Mouse (Mus musculus) forebrain, embryonic 14.5 days (tissue): ENCODE results near the gene Rnf185. TPM values are rescaled to one million over a fixed set of nuclear protein-coding genes. Genes with fewer than 3 reads are reported as not detected.
A peak's percentile ranks its signal among the peaks of the same experiment; 100 is the strongest.

Source experiments
- ATAC-seq: fragments of 200-750 bp; cut with Nextera tagmentation; 2 replicates; pipeline ENCODE4 v1.8.0; 2017; ENCODE audit warnings: mild to moderate bottlenecking, moderate library complexity
- DNase-seq: peaks from one replicate; pipeline ENCODE4 v3.0.0-alpha.2; 2015; ENCODE audit warnings: low spot score
- H3K27ac ChIP-seq: fragments of 300-500 bp; sonication (generic); 2 replicates; pipeline ENCODE4 v1.5.1; 2014; ENCODE audit warnings: low read depth, mild to moderate bottlenecking, control low read depth, low read length, moderate library complexity
- H3K27me3 ChIP-seq: fragments of 300-500 bp; sonication (generic); replicated peaks from 2 replicates; pipeline ENCODE4 v1.6.1; 2014; ENCODE audit warnings: low read length, control low read depth, mixed read lengths; ENCODE audit not compliant: control insufficient read depth, insufficient read depth
- H3K36me3 ChIP-seq: fragments of 300-500 bp; sonication (generic); 2 replicates; pipeline ENCODE4 v1.6.1; 2014; ENCODE audit warnings: low read length, control low read depth; ENCODE audit not compliant: control insufficient read depth, insufficient read depth
- H3K4me1 ChIP-seq: fragments of 300-500 bp; sonication (generic); 2 replicates; pipeline ENCODE4 v1.6.1; 2014; ENCODE audit warnings: antibody characterized with exemption, low read length, control low read depth; ENCODE audit not compliant: control insufficient read depth, insufficient read depth
- H3K4me2 ChIP-seq: fragments of 300-500 bp; sonication (generic); 2 replicates; pipeline ENCODE4 v1.6.1; 2014; ENCODE audit warnings: mild to moderate bottlenecking, control low read depth, low read length
- H3K4me3 ChIP-seq: fragments of 300-500 bp; sonication (generic); 2 replicates; pipeline ENCODE4 v1.5.1; 2014; ENCODE audit warnings: low read depth, low read length, control low read depth
- H3K9ac ChIP-seq: fragments of 300-500 bp; sonication (generic); 2 replicates; pipeline ENCODE4 v1.6.1; 2014; ENCODE audit warnings: mild to moderate bottlenecking, low read length, control low read depth, moderate library complexity
- H3K9me3 ChIP-seq: fragments of 300-500 bp; sonication (generic); replicated peaks from 2 replicates; pipeline ENCODE4 v1.6.1; 2016; ENCODE audit warnings: low read length, control low read depth, mixed read lengths; ENCODE audit not compliant: control insufficient read depth
- WGBS: fragments of 180-500 bp; shearing (Covaris S2); extraction: QIAGEN DNeasy Blood & Tissue Kit; methylation state at CpG from one replicate; pipeline ENCODE4 v1.1.7; 2014; 5-methylcytosine and 5-hydroxymethylcytosine counted together
- polyA plus RNA-seq: library from polyadenylated mRNA; unstranded; fragments of >200 nt; fragmentation: Nextera tagmentation; extraction: Ambion mirVana; gene quantifications from 2 replicates; pipeline ENCODE4 v1.2.1, GENCODE M21; 2014

Rnf185 gene
- polyA plus RNA-seq, 1 experiment from 2014 or later: 56.2 TPM

DNA sequence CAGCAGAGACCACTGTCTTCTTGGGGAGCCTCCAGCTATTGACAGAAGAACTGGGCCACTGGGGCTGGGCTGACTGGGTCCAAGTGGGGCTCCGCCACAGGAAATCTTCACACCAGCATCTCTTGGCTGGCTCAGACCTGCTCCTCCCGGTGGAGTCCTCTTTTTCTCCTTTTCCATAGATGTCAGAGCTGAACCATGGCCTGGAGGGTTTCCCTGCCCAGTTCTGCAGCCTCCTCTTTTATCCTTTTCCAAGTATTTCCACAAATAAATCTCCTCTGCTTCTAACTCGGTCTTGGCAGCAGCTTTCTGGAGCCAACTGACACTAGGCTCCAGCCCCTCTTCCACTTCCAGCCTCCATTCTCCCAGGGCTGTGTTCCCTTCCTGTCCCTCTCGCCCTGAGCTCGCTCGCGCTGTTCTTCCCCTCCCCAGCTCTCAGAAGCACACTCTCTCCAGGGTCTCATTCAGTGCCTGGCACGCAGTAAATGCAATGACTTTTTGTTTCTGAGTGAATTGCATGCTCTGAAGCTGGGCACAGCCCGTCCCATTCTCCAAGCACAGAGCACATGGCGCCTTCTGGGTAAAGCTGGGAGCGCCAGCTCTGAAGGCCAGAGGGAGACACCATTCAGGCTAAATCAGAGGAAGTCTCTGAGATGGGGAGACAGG is 31.9 kb upstream of the Rnf185 start:
- no peak for ATAC-seq
- WGBS: 53% methylated on average over 11 of the region's 11 CpGs
- H3K4me2 ChIP-seq: no peak overlapping the region
- no peaks in the 10 kb centered on the region for H3K36me3 ChIP-seq
- DNase-seq: peak; percentile 3
- H3K4me1 ChIP-seq: no peaks in the 10 kb centered on the region
- H3K27ac ChIP-seq: no peak overlapping the region
- no peaks in the 10 kb centered on the region for H3K9me3 ChIP-seq
- H3K4me3 ChIP-seq: no peak overlapping the region
- H3K9ac ChIP-seq: no peak overlapping the region
- H3K27me3 ChIP-seq: no peaks in the 10 kb centered on the region

DNA sequence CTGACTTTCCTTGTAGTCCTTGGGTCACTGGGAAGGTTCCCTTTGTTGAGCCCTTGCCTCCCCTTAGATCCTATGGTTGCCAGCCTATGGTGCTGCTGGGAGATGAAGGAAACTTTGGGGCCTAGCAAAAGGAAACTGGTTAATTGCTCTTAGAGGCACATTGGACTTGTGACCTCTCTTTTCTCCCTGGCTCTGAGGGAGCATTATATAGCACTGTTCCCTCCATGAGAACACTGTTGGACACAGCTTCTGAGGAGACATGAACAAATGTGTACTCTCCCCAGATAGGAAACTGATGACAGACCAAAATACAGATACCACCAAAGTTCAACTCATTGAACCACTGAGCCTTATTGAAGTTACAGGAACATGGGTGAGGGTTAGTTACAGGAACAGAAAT is 23.3 kb upstream of the Rnf185 start:
- Histone ChIP-seq H3K9ac (no peak overlapping the region), H3K4me3 (no peak overlapping the region), H3K4me1 (no peaks in the 10 kb centered on the region), H3K27ac (no peak overlapping the region), H3K36me3 (no peaks in the 10 kb centered on the region), H3K4me2 (no peak overlapping the region), H3K9me3 (no peaks in the 10 kb centered on the region), H3K27me3 (no peaks in the 10 kb centered on the region)
- ATAC-seq (no peak), DNase-seq (no peak)

DNA sequence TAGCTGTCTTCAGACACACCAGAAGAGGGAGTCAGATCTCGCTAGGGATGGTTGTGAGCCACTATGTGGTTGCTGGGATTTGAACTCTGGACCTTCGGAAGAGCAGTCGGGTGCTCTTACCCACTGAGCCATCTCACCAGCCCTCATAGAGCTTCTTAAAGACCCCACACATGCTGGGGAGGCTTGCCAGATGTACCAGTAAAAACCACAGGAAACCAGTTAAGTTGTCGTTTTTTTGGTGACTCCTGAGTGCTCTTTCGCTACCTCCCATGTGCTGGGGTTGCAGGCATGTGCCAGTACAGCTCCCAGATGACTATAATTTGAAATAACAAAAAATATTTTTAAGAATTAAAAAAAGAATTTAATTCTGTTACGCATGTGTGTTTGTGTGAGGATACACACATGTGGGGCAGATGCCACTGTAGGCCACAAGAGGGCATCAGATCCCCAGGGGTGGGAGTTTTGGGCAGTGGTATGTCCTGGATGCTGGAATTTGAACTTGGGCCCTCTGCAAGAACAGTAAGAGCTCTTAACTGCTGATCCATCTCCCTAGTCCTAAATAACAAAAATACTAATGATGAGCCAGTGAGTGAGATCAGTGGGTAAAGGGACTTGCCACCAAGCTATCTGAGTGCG is 22.4 kb upstream of the Rnf185 start:
- H3K4me3 ChIP-seq: no peak overlapping the region
- H3K9me3 ChIP-seq: no peaks in the 10 kb centered on the region
- H3K27ac ChIP-seq: no peak overlapping the region
- H3K36me3 ChIP-seq: no peaks in the 10 kb centered on the region
- no peak overlapping the region for H3K9ac ChIP-seq
- DNase-seq (no peak), ATAC-seq (no peak)
- no peak overlapping the region for H3K4me2 ChIP-seq
- no peaks in the 10 kb centered on the region for H3K27me3 ChIP-seq
- no peaks in the 10 kb centered on the region for H3K4me1 ChIP-seq
- 89% methylated on average over 7 of the region's 7 CpGs for WGBS

DNA sequence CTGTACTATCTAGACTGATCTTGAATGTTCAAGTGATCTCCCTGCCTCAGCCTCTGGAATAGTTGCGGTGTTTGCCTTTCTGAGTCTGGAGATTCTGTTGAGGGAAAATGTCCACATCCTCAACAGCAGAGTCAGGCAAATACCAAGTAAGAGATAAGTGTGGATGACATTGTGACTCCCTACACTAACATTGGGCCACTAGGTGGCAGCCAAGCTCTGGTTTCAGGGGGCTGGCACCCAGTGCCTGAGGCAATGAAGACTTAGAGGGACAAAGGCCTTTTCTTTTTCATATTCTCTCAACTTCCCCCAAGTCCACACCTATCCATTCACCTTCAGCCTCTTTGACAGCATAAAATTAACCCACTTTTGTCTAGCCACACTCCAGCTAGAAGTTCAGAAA is 20.3 kb upstream of the Rnf185 start:
- Histone ChIP-seq H3K27ac (no peak overlapping the region), H3K27me3 (no peaks in the 10 kb centered on the region), H3K36me3 (no peaks in the 10 kb centered on the region), H3K4me1 (no peaks in the 10 kb centered on the region), H3K4me3 (no peak overlapping the region), H3K9me3 (no peaks in the 10 kb centered on the region), H3K9ac (no peak overlapping the region), H3K4me2 (no peak overlapping the region)
- DNase-seq: peak; percentile 91
- peak; percentile 72; the same call in 1 of the 2 replicates for ATAC-seq
- WGBS: 20% methylated on average over 1 of the region's 1 CpGs

DNA sequence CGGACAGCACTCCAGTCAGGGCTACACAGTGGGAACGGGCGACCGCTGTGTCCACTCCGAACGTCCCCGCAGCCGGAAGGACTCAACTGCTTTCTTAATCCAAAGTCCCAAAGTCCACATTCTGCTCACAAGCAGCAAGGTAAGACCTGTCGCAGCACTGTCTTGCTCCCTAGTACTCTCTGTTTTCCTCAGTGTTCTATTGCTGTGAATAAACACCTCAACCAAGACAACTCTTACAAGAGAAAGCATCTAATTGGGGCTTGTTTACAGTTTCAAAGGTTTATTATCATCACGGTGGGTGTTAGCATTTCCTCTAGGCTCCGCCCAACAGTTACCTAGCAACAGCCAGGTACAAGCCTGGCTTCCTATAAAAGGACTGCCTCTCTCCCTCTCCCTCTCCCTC is 19.3 kb upstream of the Rnf185 start:
- Histone ChIP-seq H3K4me1 (no peaks in the 10 kb centered on the region), H3K9ac (no peak overlapping the region), H3K9me3 (no peaks in the 10 kb centered on the region), H3K4me3 (no peak overlapping the region), H3K27me3 (no peaks in the 10 kb centered on the region), H3K36me3 (no peaks in the 10 kb centered on the region), H3K4me2 (no peak overlapping the region), H3K27ac (no peak overlapping the region)
- 21% methylated on average over 11 of the region's 11 CpGs for WGBS
- DNase-seq: no peak
- ATAC-seq: no peak

DNA sequence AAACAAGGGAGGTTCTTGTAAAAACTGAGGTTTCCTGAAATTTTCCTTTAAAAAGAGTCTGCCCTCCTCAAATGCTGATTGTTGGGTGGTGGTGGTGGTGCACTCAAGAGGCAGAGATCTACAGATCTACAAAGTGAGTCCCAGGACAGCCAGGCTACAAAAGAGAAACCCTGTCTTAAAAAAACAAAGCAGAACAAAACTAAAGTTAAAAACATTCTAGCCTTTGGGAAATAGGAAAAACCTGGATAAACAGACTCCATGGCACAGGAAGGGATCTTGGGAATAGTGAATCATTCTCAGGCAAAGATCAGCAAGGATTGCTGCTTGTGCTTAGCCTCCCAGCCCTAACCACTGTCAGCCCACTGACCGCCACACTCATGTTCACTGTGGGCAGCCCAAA is 10.7 kb upstream of the Rnf185 start:
- ATAC-seq (no peak), DNase-seq (no peak)
- Histone ChIP-seq H3K4me3 (no peak overlapping the region), H3K9me3 (no peaks in the 10 kb centered on the region), H3K27ac (no peak overlapping the region), H3K9ac (no peak overlapping the region), H3K36me3 (no peaks in the 10 kb centered on the region), H3K27me3 (no peaks in the 10 kb centered on the region), H3K4me1 (no peaks in the 10 kb centered on the region), H3K4me2 (no peak overlapping the region)
- 93% methylated on average over 1 of the region's 1 CpGs for WGBS

DNA sequence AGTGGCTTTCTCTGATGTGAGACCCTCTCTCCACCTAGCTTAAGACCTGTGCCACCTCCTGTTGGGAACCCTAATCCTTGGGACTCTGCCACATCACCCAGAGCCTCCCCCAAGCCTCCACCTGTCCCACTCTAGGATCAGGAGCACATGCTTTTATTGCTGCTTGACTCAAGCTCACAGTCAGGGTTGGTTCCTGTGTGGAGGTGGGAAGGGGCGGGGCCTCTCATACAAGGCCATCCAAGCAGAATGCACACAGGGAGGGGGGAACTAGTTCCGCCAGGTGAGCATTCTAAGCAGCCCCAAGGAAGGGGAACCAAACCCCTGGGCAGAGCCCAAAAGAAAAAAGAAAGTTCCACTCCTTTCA is 6.9 kb upstream of the Rnf185 start:
- Histone ChIP-seq H3K4me2 (no peak overlapping the region), H3K9me3 (no peaks in the 10 kb centered on the region), H3K9ac (no peak overlapping the region), H3K27me3 (no peaks in the 10 kb centered on the region), H3K36me3 (peaks cover 4% of the 10 kb centered on the region; the same call in 1 of the 2 replicates), H3K4me1 (no peaks in the 10 kb centered on the region), H3K27ac (no peak overlapping the region), H3K4me3 (no peak overlapping the region)
- ATAC-seq (no peak), DNase-seq (no peak)
- WGBS: 79% methylated on average over 2 of the region's 2 CpGs

DNA sequence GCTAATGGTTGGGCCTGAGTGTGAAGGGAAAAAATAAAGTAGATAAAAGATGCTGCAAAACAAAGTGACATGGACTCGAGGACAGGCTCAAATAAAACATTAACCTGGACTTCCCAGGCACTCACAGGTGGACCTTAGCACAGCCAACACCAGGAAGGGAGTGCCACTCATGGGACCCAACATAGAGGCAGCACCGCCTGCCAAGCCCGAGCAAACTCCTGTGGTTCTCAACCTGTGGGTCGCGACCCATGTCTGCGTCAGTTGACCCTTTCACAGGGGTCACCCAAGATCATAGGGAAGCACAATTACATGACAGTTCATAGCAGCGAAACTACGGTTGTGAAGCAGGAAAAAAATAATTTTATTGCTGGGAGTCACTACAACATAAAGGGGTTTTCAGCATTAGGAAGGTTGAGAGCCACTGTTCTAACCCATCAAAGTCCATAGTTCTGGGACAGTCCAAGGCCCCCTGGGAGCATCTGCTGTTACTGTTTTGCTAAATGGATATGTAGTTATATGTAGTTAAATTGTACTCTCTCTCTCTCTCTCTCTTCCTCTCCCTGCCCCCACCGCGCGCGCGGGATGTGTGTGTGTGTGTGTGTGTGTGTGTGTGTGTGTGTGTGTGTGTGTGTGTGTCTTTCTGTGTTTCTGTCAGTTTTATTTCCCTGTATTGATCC is 6.4 kb upstream of the Rnf185 start:
- Histone ChIP-seq H3K4me1 (no peaks in the 10 kb centered on the region), H3K27me3 (no peaks in the 10 kb centered on the region), H3K27ac (no peak overlapping the region), H3K9ac (no peak overlapping the region), H3K9me3 (no peaks in the 10 kb centered on the region), H3K36me3 (peaks cover 4% of the 10 kb centered on the region; the same call in 1 of the 2 replicates), H3K4me2 (no peak overlapping the region), H3K4me3 (no peak overlapping the region)
- WGBS: 91% methylated on average over 8 of the region's 13 CpGs
- DNase-seq: no peak
- ATAC-seq: no peak

DNA sequence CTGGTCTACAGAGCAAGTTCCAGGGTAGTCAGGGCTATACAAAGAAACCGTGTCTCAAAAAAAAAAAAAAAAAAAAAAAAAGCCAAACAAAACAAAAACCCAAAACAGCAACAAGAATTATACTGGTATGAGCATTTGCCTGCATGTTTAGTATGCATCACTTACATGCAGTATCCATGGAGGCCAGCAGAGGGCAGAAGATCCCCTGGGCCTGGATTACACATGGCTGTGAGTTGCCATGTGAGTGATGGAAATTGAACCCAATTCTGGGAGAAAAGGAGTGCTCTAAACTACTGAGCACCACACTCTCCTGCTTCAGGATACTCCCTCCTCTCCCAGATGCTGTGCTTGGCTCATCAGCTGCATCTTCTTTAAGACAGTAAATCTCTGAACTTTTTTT is 4.2 kb upstream of the Rnf185 start:
- H3K4me2 ChIP-seq: no peak overlapping the region
- peaks cover 4% of the 10 kb centered on the region; the same call in 1 of the 2 replicates for H3K36me3 ChIP-seq
- no peak overlapping the region for H3K9ac ChIP-seq
- peak; percentile 68 for DNase-seq
- no peaks in the 10 kb centered on the region for H3K27me3 ChIP-seq
- H3K27ac ChIP-seq: no peak overlapping the region
- no peak overlapping the region for H3K4me3 ChIP-seq
- no peak for ATAC-seq
- 20% methylated on average over 1 of the region's 1 CpGs for whole genome bisulfite sequencing
- 0 out of 2 replicates have a peak, but pooled peaks cover 2% of the 10 kb centered on the region for H3K4me1 ChIP-seq
- H3K9me3 ChIP-seq: no peaks in the 10 kb centered on the region
